Comparison of ENCODE assay signal across 23 mouse cellular contexts in the genomic region with DNA sequence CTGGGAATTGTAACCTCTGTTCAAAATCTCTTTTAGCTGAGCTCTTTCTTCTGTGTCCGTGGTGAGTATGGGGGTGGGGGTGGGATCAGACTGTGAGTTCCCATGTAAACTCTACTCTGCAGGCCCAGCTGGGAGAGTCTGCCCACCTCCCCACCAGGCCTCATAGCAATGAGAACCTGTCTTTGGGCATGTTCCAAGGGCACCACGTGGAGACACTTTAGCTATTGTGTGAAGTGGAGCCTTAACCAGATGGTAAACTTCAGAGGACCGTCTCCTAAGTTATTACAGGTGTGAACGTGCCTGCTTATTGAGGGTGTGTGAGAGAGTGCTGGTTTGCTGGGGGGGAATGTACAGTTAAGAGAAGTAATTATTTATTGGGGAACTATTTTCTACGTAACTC. TPM values are rescaled to one million over a fixed set of nuclear protein-coding genes. Genes with fewer than 3 reads are reported as not detected.
DNase-seq lines count a peak whose midpoint lies in the region; ATAC-seq and TF ChIP-seq lines count a peak whose summit lies in the region.
"Had no signal": no experiment of that assay in that cellular context is flagged by ENCODE, and none has a peak within 500 bp of the region (broad histone marks: within the 10 kb centered on the region; RNA-seq: fewer than 3 reads in every experiment).

No protein-coding gene starts in this region.

- peaks cover 53% of the 10 kb centered on the region for H3K4me1 ChIP-seq in embryonic facial prominence, embryonic 10.5 days
- H3K4me1 ChIP-seq in lung, postnatal 0 days (ENCODE audit: insufficient read depth, low read depth, low read length): no peaks in the 10 kb centered on the region
- H3K4me1 ChIP-seq: liver, embryonic 12.5 days; midbrain, embryonic 15.5 days had no signal

- WGBS in embryonic facial prominence, embryonic 10.5 days: 54% methylated on average over 5 of the region's 5 CpGs
- WGBS in lung, postnatal 0 days: 39% methylated on average over 5 of the region's 5 CpGs

- H3K9ac ChIP-seq in lung, postnatal 0 days (replicated peaks; ENCODE audit: low read depth): no peak overlapping the region
- H3K9ac ChIP-seq: hindbrain, embryonic 14.5 days; liver, embryonic 12.5 days; midbrain, embryonic 15.5 days had no signal

- H3K27me3 ChIP-seq in embryonic facial prominence, embryonic 10.5 days (replicated peaks; ENCODE audit: low read depth, poor library complexity, severe bottlenecking): no peaks in the 10 kb centered on the region
- no peaks in the 10 kb centered on the region for H3K27me3 ChIP-seq in lung, postnatal 0 days (replicated peaks; ENCODE audit: insufficient read depth, low read length)
- H3K27me3 ChIP-seq: liver, embryonic 12.5 days; midbrain, embryonic 15.5 days had no signal

- DNase-seq in embryo, embryonic 11 days: peak; percentile 24
- DNase-seq in embryo, embryonic 10.5 days (ENCODE audit: low spot score): no peak
- peak; percentile 30 for DNase-seq in embryonic facial prominence, embryonic 10.5 days (ENCODE audit: low spot score)
- peak; percentile 36 for DNase-seq in forelimb bud, embryonic 11.5 days (ENCODE audit: low read depth, low spot score)
- peak; percentile 29 for DNase-seq in lung, postnatal 0 days (ENCODE audit: low spot score)
- no peak for DNase-seq in heart, adult 9 months (ENCODE audit: low spot score in 2 of 2)
- DNase-seq: adrenal gland, postnatal 10 days; cerebellum, adult 8-10 months; gastrocnemius, postnatal 36 days; heart, postnatal 4 days; kidney, adult 18-20 months; right cerebral cortex, adult 18-20 months; right cerebral cortex, postnatal 4 days; thymus, postnatal 14 days had no signal

- ATAC-seq in lung, postnatal 0 days: peak; percentile 48
- no peak for ATAC-seq in CD4-positive, CD25-positive, alpha-beta regulatory T cell, adult 4 months
- ATAC-seq: forebrain, embryonic 16.5 days; inflammation-experienced regulatory T-cells, adult 6 months; liver, embryonic 12.5 days; midbrain, embryonic 15.5 days had no signal

- H3K4me3 ChIP-seq in embryonic facial prominence, embryonic 10.5 days: no peak overlapping the region
- H3K4me3 ChIP-seq in lung, postnatal 0 days (ENCODE audit: low read depth, low read length): no peak overlapping the region
- H3K4me3 ChIP-seq: forebrain, embryonic 10.5 days; left cerebral cortex, adult 2 months; liver, embryonic 12.5 days; midbrain, embryonic 15.5 days had no signal

- H3K4me2 ChIP-seq in lung, postnatal 0 days (replicated peaks; ENCODE audit: low read depth, low read length): no peak overlapping the region
- H3K4me2 ChIP-seq: hindbrain, embryonic 14.5 days; liver, embryonic 12.5 days; midbrain, embryonic 15.5 days had no signal

- no peaks in the 10 kb centered on the region for H3K9me3 ChIP-seq in embryonic facial prominence, embryonic 10.5 days
- no peaks in the 10 kb centered on the region for H3K9me3 ChIP-seq in lung, postnatal 0 days (ENCODE audit: low read length)
- H3K9me3 ChIP-seq: forebrain, embryonic 10.5 days; liver, embryonic 12.5 days; midbrain, embryonic 15.5 days had no signal

- H3K27ac ChIP-seq in embryonic facial prominence, embryonic 10.5 days (replicated peaks): peak overlapping the region; percentile 78; the same call in 1 of the 2 replicates
- H3K27ac ChIP-seq in lung, postnatal 0 days (ENCODE audit: low read length): no peak overlapping the region
- H3K27ac ChIP-seq: forebrain, embryonic 10.5 days; hindbrain, embryonic 14.5 days; left cerebral cortex, adult 2 months; liver, embryonic 12.5 days; macrophage; midbrain, embryonic 15.5 days had no signal

- H3K36me3 ChIP-seq in embryonic facial prominence, embryonic 10.5 days (replicated peaks): 0 out of 2 replicates have a peak, but pooled peaks cover 8% of the 10 kb centered on the region
- H3K36me3 ChIP-seq in lung, postnatal 0 days (ENCODE audit: insufficient read depth, low read length): no peaks in the 10 kb centered on the region
- H3K36me3 ChIP-seq: forebrain, embryonic 10.5 days; liver, embryonic 12.5 days; midbrain, embryonic 15.5 days had no signal

- no peak for TF ChIP-seq EP300 in lung, postnatal 0 days (IDR thresholded peaks at IDR 0.05)

- no peak for TF ChIP-seq CTCF in lung, postnatal 0 days (IDR thresholded peaks at IDR 0.05)

RNA-seq across cellular contexts. Expression of gene Edn3, which starts 22.5 kb away (rescaled TPM):
- 18.8 and 19.1 TPM in 2 replicates for polyA plus RNA-seq in embryonic facial prominence, embryonic 10.5 days (2016; fragmentation: Nextera tagmentation; extraction: Ambion mirVana)
- 24.6 and 26.5 TPM in 2 replicates for polyA plus RNA-seq in lung, postnatal 0 days (2015; fragmentation: Nextera tagmentation; extraction: Ambion mirVana)
- not detected for polyA plus RNA-seq in CD4-positive, CD25-positive, alpha-beta regulatory T cell, adult 4 months (2017; shearing (Covaris generic))
- polyA plus RNA-seq: inflammation-experienced regulatory T-cells, adult 6 months; macrophage had no signal

Comparison
In these comparisons a context has a peak if more than half of its experiments do, and no peak if none do; other contexts are left out.
1. DNase-seq: peak in embryo, embryonic 11 days (single experiment), embryonic facial prominence, embryonic 10.5 days (single experiment), forelimb bud, embryonic 11.5 days (single experiment) and lung, postnatal 0 days (single experiment); none in embryo, embryonic 10.5 days (single experiment) and heart, adult 9 months (0 of 2).
2. RNA of gene Edn3, which starts 22.5 kb away (polyA plus RNA-seq): 24.6 to 26.5 TPM in lung, postnatal 0 days and 18.8 to 19.1 TPM in embryonic facial prominence, embryonic 10.5 days; not detected in CD4-positive, CD25-positive, alpha-beta regulatory T cell, adult 4 months; every median in the first group is over 10 times any median in the second.